Mouse (Mus musculus) G1E-ER4 (cell line): ENCODE data around the gene Pbx3. TPM values are rescaled to one million over a fixed set of nuclear protein-coding genes. Genes with fewer than 3 reads are reported as not detected.

ENCODE experiments used
- GATA1 ChIP-seq: IDR thresholded peaks from one replicate; pipeline ENCODE4 v1.8.0; 2012; ENCODE audit warnings: low read length, inconsistent platforms
- polyA plus RNA-seq: library from polyadenylated mRNA; stranded (reverse); fragments of >175 nt; gene quantifications from 2 replicates; pipeline ENCODE4 v1.2.3, GENCODE M21; 2012

Gene Pbx3
- polyA plus RNA-seq, 1 experiment, result 12.7 TPM

DNA sequence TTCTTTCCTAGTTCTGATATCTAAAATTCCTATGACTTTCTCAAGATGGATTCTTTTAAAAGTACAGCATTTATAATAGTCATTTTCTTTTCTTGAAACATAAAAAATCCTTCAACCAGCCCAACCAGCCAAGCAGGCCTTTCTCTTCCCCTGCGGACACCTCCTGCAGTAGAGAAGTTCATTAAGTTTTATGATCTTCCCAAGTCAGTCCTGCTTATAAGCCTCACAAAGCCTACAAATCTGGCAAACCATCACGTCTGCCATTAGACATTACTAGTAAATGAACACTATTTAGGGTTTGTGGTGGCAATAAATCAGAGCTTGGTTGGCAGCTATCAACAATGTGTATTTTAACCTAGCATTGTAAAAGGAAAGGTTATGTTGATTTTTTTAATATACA lies 5.9 kb downstream of the Pbx3 start:
- TF ChIP-seq GATA1, result no peak

DNA sequence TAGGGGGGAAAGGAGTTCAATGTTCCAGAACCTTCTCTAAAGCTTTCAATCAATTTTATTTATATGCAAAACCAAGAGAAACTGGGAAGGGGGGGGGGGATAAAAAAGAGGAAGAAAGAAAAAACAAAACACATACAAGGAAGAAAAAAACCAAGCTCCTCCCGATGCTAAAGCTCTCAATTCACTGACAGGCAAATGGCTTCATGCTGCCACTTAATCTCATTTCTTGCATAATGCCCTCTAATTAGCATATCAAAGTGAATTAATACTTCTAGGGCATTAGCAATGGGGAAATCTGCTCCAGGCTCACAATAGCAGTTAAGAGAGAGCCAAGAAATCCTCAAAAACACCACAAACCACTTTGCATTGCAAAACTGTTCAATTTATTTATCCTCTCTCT lies 9.3 kb downstream of the Pbx3 start:
- TF ChIP-seq GATA1, result no peak

DNA sequence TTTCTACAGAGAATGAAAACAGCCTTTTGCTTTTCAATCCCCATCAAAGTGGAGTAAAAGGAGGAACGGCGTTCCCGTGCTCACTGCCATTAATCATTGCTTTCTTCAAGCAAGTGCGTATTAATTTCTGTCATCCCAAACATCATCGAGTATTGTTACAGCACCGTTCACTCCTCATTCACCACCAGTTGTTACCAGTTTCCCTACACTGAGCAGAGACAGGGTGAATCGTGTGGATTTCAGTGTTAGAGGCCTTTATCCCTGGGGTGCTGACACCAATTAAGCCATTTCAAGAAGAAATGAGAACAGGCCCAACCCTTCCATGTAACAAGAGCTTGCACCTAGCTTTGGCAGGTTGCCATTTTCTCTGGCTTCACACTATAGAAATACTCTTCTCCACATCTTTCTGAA lies 17.1 kb downstream of the Pbx3 start:
- TF ChIP-seq GATA1, result no peak

DNA sequence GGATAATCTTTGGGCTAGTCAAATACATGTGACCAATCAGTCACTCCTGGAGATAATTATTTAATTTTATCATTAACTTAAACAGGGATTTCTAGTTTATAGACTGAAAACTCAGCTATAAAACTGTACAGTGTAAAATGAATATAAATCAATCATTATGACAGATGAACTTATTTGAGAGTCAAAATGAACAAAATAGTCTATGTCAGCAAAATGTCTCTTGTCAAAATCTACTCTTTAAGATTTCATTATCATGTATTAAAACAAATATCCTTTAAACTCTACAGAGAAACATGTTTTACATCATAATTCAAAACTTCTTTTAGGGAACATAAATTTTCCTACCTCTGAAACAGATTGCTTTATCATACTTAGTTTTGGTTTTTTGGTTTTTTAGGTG lies 20.9 kb downstream of the Pbx3 start:
- TF ChIP-seq GATA1, result no peak

DNA sequence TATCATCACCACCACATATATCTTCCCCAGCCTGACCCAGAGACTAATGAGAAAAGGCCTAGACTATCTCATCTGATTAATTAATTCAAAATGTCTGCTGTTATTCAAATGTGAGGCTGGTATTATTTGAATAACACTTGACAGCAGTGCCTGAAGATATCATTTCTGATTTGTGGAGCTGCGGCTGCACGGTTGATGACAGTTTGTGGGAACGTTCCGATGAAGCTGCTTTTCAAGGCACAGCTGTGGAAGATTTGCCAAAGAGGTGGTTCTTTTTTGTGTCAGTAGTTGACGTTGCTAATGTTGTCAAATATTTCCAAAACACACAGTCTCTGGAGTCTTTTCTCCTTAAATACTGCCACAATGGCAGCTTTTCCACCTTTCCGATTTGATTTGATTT lies 25.8 kb downstream of the Pbx3 start:
- TF ChIP-seq GATA1, result no peak

DNA sequence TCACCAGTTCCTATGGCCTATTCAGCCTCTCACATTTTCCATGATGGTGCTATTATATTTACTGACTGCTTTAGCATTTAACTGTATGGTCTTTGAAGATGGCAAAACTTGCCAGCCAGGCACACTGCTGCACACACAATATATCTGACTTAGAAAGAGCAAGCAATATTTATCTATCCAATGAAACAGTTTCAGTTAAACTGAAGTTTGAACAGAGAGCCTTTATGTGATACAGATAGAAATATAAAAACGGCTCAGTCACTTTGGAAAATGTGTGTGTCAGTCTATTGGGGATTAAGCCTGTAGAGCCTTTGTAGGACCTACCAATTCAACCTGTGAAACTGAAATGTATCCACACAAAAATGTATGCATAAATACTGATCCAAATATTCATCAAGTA lies 74.3 kb downstream of the Pbx3 start:
- no peak for TF ChIP-seq GATA1

DNA sequence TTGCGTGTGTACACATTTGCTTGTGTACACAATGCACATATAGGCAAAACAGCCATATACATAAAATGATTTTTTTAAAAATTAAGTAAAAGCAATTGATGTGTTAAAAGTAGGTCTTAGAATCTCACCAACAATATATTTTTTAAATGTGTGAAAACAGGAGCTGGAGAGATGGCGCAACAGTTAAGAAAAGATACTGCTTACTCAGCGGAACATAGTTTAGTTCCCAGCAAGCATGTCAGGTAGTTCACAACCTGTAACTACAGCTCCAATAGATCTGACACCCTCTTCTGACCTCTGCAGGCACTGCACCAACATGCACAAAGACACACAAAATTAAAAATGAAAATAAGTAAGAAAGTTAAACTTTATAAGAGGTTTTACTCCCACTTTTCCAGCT lies 74.7 kb downstream of the Pbx3 start:
- no peak for TF ChIP-seq GATA1

DNA sequence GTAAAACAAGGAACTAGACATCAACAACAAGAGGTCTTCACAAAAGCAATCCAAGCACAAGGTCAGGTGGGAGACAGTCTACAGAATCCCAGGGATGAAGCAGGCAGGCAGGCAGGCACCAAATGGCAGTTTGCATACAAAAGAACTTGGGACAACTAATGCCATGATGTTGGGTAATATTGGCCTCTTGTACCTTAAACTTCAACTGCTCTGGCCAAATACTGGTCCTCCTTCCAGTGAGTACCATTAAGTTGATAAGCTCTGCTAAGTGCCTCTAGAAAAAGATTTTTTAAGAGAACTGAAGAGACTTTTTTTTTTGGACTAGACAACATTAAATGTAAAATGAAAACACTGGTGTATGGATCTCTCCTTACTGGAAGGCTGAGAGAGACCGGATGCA lies 83.2 kb downstream of the Pbx3 start:
- no peak for TF ChIP-seq GATA1

DNA sequence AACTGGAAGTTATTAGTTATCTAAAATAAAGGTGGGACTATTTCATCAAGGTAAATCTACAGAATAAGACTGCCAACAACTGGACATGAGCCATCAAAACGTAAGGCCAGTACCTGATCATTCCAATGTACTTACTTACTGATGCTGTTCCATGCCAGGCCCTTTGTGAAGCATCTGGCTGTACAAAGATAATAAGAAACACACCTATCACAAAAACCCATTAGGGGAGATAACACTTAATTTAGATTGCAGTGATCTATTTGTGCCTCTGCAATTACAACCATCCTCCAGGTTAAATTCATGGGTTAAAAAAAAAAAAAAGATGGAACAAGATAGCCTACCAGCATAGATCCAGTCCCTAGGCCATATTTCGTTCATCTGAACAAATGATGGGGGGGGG lies 88.7 kb downstream of the Pbx3 start:
- TF ChIP-seq GATA1, result no peak

DNA sequence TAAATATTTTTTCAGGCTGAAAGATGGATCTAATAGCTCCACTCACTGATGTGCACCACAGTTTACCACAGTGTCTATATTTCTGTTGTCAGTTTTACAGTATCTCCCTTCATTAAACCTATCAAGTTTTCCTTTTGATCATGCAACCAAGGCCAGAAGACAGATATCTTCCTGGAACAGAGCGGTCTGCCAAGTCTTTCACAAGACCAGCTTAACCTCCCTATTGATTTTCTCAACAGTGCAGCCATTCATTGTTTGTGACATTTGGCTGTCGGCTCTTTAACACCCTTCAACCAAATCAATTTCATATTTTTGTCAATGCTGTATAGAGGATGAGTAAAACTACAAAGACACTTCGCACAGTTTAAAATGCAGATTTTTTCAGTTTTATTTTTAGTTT lies 91.9 kb downstream of the Pbx3 start:
- no peak for TF ChIP-seq GATA1

DNA sequence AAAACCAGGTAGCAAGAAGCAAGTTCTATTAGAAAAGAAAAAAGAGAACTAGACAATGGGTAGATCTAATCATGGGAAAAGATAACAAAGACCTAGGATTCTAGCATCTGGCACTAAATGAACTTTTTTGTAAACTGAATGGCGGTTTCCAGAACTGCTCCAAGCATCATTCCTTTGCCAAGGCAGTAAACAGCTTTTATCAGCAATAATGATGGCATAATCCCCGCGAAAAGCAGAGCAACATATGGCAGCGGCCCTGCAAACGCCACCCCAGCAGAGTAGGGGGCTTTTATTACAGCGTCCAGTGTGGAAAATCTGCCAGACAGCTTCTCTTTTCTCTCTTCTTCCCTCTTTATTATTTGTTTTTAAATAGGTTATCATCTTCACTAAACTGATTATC lies 93.2 kb downstream of the Pbx3 start:
- no peak for TF ChIP-seq GATA1

DNA sequence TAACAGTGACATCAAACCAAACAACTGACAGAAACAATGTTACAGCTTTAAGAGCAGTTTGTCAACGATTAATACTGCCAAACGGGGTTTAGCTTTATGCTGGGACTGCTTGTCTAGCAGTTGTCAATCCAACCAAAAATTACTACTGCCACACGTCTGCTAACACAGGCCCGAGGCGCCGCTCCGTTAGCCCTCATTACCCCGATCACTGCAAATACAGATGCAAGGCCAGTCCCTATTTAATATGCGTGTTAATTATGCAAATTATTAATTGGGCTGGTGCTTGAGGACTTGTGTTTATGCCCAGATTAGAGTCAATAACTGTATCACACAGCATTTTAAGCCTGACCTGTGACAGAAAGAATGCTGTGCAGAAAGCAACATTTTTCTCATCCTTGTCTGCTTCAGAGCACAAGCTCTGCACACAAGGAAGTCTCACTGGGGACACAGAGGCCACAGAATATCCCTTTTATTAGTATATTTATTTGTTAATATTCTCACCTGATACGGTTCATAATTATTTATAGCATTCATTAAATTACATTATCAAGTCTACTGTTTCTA lies 97.2 kb downstream of the Pbx3 start:
- TF ChIP-seq GATA1, result no peak

DNA sequence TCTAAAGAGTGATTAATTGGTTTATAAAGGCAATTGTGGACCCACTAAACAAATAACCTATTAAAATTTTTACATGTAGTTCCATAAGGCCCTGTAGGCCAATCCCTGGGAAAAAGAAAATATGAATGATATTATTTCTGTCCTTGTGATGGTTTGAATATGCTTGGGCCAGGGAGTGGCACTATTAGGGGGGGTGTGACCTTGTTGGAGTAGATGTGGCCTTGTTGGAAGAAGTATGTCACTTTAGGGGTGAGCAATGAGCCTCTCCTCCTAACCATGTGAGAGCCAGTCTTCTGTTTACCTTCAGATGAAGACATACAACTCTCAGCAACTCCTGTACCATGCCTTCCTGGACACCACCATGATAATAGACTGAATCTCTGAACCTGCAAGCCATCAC lies 110.9 kb downstream of the Pbx3 start:
- no peak for TF ChIP-seq GATA1

DNA sequence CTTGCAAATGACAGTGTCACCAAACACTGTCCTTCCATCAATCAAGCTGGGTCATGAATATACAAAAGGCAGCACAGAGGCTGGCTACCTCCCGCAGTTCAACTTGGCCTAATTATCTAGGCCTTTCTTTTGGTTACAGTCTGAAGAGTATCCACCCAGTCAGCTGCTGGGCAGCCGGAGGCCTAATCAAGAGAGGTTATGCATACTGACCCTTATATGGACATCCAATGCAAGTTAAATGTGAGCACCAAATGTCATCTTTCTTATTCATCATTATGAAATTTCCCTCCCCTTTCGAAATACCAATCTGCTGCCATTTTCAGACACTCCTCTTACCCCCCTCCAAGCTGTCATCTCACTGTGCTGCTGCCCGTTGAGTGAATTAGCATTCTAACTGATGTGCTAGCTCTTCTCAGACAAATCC lies 112.3 kb downstream of the Pbx3 start:
- TF ChIP-seq GATA1, result no peak

DNA sequence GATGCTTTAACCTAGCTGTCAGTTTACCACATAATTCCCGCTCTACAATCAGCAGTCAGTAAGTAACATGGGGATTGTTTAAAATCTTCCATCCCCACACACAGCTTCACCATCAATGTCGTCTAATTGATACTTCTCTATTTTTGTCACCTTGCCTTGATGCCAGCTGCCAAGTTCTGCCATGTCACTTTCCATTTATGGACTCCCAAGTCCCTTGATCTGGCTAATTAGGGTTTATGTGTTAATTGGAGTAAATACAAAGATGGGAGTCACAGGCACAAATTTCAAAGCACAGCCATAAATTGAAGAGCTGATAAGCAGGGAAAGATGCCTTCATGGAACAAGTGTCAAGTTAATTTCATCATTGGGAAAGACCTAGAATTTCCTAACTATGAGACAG lies 114.7 kb downstream of the Pbx3 start:
- no peak for TF ChIP-seq GATA1

DNA sequence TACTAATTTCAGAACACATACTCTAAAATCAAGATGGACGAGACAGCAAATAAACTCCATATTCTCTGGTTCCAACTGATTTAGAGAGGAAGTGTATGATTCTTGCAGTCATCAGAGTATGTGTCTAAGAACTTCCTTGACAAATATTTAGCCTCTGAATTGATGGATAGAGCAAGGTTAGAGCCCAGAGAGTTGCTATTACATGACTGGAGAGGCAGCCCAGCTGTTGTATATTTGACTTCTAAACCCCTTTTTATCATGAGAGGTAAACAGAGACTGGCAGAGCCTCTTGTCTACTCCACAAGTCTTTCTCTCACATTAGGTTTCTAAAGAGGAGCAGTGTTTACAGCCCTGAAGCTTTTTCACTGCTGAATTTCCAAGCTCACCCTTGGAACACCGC lies 115.3 kb downstream of the Pbx3 start:
- no peak for TF ChIP-seq GATA1

DNA sequence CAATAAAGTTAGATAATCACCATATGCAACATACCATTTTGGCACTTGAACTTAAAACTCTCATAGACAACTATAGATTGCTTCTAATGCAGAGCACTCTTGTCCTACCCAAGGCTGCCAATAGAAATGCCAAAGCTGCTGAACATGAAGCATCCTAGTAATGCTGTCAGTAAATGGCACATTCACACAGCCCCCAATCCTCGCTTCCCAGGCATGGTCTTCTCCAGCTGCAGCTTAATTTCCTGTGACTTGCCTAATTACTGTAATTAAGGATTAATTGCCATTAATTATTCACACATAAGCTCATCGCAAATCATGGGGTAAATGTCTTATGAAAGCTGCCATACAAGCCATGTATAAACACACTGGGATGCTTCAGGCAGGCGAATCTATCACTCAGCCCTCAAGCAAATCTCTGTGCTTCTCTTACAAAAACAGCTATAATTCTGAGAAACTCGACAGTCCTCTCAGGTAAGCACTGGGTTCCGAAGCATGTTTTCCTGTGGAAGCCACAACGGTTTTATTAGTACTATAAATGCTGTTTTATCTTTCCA lies 116.9 kb downstream of the Pbx3 start:
- no peak for TF ChIP-seq GATA1

DNA sequence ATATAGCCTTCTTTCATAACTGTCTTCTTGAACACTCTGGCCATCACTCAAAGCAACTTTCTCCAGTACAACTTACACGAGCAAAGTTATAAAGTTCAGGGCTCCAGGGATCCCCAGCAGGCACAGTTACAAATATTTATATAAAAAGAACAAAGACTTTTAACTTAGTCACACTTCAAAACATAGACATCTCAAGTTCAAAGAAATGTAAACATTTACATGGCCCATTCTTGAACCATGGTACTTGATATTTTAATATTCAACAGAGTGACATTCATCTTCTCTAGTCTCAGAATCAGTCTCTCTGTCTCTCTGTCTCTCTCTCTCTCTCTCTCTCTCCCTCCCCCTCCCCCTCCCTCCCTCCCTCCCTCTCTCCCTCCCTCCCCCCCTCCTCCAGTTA lies 119.3 kb downstream of the Pbx3 start:
- no peak for TF ChIP-seq GATA1

DNA sequence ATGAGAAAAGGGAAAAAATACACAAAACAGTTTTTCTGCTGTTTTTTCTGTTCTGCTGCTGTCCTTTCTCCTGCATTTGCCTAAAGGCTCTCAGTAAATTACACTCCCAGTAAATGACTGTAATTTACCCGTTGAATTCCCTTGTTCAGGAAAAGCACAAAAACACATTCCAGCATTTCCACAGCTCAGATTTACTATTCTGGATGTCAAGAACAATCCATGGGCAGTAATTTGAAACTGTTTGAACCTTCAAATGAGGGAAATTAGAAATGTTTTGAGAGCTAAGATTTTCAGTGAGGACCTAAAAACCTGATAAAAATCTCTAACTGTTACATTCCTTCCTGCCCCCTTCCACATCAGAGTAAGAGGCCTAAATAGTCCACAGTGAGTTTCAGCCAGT lies 119.8 kb downstream of the Pbx3 start:
- no peak for TF ChIP-seq GATA1
